Mouse (Mus musculus) small intestine, adult 2 months (tissue): ENCODE measurements around the gene Ahcyl2. TPM values are rescaled to one million over a fixed set of nuclear protein-coding genes. Genes with fewer than 3 reads are reported as not detected.

Experiments used
- H3K27ac ChIP-seq: fragments of 200-500 bp; 2 replicates; pipeline ENCODE4 v1.5.1; 2012; ENCODE audit warnings: low read depth, low read length, control low read depth, inconsistent platforms; ENCODE audit not compliant: insufficient read depth
- H3K27me3 ChIP-seq: fragments of 200-500 bp; 2 replicates; pipeline ENCODE4 v1.6.1; 2012; ENCODE audit warnings: mild to moderate bottlenecking, moderate library complexity, low read length, inconsistent platforms; ENCODE audit not compliant: control insufficient read depth, insufficient read depth
- H3K36me3 ChIP-seq: fragments of 200-500 bp; 2 replicates; pipeline ENCODE4 v1.6.1; 2012; ENCODE audit warnings: mild to moderate bottlenecking, low read length, control low read depth, inconsistent platforms; ENCODE audit not compliant: control insufficient read depth, insufficient read depth
- H3K4me1 ChIP-seq: fragments of 200-500 bp; 2 replicates; pipeline ENCODE4 v1.6.1; 2012; ENCODE audit warnings: low read length, inconsistent platforms, mixed read lengths; ENCODE audit not compliant: control insufficient read depth, insufficient read depth, insufficient read length
- H3K4me3 ChIP-seq: fragments of 200-500 bp; 2 replicates; pipeline ENCODE4 v1.5.1; 2012; ENCODE audit warnings: low read depth, mild to moderate bottlenecking, control low read depth, inconsistent platforms, low read length, moderate library complexity
- CTCF ChIP-seq: fragments of 200-500 bp; IDR thresholded peaks from 2 replicates; pipeline ENCODE4 v1.5.1; 2012; ENCODE audit warnings: low read depth, mild to moderate bottlenecking, control low read depth, inconsistent platforms, low read length, moderate library complexity, mixed read lengths; ENCODE audit not compliant: insufficient replicate concordance, insufficient read length; ENCODE audit errors: extremely low read depth
- POLR2A ChIP-seq: fragments of 200-500 bp; IDR thresholded peaks from 2 replicates; pipeline ENCODE4 v1.6.1; 2012; ENCODE audit warnings: low read depth, mild to moderate bottlenecking, control low read depth, inconsistent platforms, low read length, moderate library complexity
- WGBS: fragments of 180-500 bp; shearing (Covaris S2); methylation state at CpG from one replicate; pipeline ENCODE4 v1.1.7; 2018; 5-methylcytosine and 5-hydroxymethylcytosine counted together
- polyA plus RNA-seq: library from polyadenylated mRNA; depleted of rRNA; stranded (reverse); fragments of >200 nt; gene quantifications from 2 replicates; pipeline ENCODE4 v1.2.3, GENCODE M21; 2012

The Ahcyl2 gene
- polyA plus RNA-seq, 1 experiment, result 110 TPM

- 91% methylated on average over 5 of the region's 5 CpGs for WGBS
- Histone ChIP-seq H3K4me1 (no peaks in the 10 kb centered on the region), H3K4me3 (no peak overlapping the region), H3K36me3 (peaks cover 59% of the 10 kb centered on the region), H3K27me3 (no peaks in the 10 kb centered on the region), H3K27ac (no peak overlapping the region)
- TF ChIP-seq CTCF (no peak), POLR2A (no peak)
Measured at GRCm38 (mm10) chr6:29875576-29875975, 107.8 kb downstream of the Ahcyl2 start.

- Histone ChIP-seq H3K27me3 (no peaks in the 10 kb centered on the region), H3K27ac (no peak overlapping the region), H3K36me3 (peaks cover 55% of the 10 kb centered on the region), H3K4me3 (no peak overlapping the region), H3K4me1 (no peaks in the 10 kb centered on the region)
- 85% methylated on average over 4 of the region's 4 CpGs for WGBS
- TF ChIP-seq CTCF, result no peak
- no peak for TF ChIP-seq POLR2A
Measured at GRCm38 (mm10) chr6:29876782-29877181, 109.0 kb downstream of the Ahcyl2 start.

- Histone ChIP-seq H3K27ac (no peak overlapping the region), H3K36me3 (peaks cover 62% of the 10 kb centered on the region), H3K27me3 (no peaks in the 10 kb centered on the region), H3K4me1 (no peaks in the 10 kb centered on the region), H3K4me3 (no peak overlapping the region)
- TF ChIP-seq CTCF (no peak), POLR2A (no peak)
Measured at GRCm38 (mm10) chr6:29879579-29879978, 111.8 kb downstream of the Ahcyl2 start.

DNA sequence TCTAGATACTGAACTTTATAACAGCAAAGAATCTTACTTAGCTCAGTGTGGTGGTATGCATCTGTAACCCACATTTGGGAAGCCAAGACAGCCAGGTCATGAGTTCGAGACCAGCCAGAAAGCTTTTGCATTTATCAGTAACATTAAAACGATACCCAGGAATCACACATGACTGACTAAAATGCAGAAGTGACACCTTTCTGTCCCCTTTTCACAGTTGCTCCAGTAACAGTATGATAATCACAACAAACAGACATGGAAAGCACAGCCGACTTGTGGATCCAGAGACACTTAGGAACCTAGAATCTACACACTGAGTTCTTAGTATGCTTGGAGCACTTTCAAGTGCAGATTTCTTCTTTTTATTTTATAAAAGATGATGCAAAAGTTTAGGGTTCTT, 113.0 kb downstream of the Ahcyl2 start:
- Histone ChIP-seq H3K36me3 (peaks cover 65% of the 10 kb centered on the region), H3K27ac (no peak overlapping the region), H3K4me3 (no peak overlapping the region), H3K27me3 (no peaks in the 10 kb centered on the region), H3K4me1 (no peaks in the 10 kb centered on the region)
- 90% methylated on average over 3 of the region's 3 CpGs for WGBS
- TF ChIP-seq POLR2A (no peak), CTCF (no peak)

GRCm38 (mm10) chr6:29881936-29882335, 114.1 kb downstream of the Ahcyl2 start:
- no peak overlapping the region for H3K4me3 ChIP-seq
- no peaks in the 10 kb centered on the region for H3K4me1 ChIP-seq
- WGBS, result 91% methylated on average over 2 of the region's 2 CpGs
- H3K27ac ChIP-seq, result no peak overlapping the region
- TF ChIP-seq POLR2A (no peak), CTCF (no peak)
- peaks cover 67% of the 10 kb centered on the region for H3K36me3 ChIP-seq
- H3K27me3 ChIP-seq, result no peaks in the 10 kb centered on the region

DNA sequence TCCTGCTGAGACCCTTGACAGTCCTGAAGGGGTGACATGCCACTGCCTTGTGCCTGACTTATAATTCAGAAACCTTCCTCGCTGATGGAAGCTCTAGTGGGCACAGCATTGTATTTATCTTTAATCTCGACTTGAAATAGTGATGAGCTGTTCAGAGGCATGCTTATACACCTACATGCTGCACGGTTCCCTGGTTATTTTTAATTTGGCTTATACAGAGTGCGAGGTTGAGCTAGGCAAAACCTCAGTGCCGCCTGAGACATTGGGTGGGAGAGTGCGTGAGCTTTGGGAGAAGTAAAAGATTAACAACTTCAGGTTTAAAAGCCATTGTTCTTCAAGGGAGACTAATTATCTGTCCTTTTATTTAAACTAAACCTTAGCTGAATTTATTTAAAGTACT, 115.1 kb downstream of the Ahcyl2 start:
- H3K4me1 ChIP-seq, result no peaks in the 10 kb centered on the region
- peaks cover 67% of the 10 kb centered on the region for H3K36me3 ChIP-seq
- TF ChIP-seq POLR2A, result no peak
- no peak for TF ChIP-seq CTCF
- 82% methylated on average over 6 of the region's 6 CpGs for WGBS
- no peaks in the 10 kb centered on the region for H3K27me3 ChIP-seq
- H3K27ac ChIP-seq, result no peak overlapping the region
- H3K4me3 ChIP-seq, result no peak overlapping the region

DNA sequence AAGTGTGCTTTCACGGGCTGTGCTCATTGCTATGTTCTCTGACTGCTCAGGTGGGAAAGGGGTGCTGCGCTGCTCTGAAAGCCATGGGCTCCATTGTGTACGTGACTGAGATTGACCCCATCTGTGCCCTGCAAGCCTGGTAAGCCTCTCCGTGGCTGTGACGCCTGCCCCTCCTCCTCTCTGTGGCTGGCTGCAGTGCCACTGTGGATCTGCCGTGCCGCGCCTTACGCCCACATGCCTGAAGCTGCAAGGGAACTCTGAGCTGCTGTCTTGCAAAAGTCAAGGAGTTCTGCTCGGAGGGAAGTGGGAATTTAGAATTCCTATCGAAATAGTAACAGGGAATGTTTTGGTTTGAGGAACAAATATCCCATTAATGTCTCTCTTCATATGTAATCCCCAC, 123.3 kb downstream of the Ahcyl2 start:
- Histone ChIP-seq H3K27ac (no peak overlapping the region), H3K4me1 (no peaks in the 10 kb centered on the region), H3K27me3 (no peaks in the 10 kb centered on the region), H3K4me3 (no peak overlapping the region), H3K36me3 (peaks cover 56% of the 10 kb centered on the region)
- 83% methylated on average over 11 of the region's 11 CpGs for WGBS
- no peak for TF ChIP-seq POLR2A
- no peak for TF ChIP-seq CTCF

DNA sequence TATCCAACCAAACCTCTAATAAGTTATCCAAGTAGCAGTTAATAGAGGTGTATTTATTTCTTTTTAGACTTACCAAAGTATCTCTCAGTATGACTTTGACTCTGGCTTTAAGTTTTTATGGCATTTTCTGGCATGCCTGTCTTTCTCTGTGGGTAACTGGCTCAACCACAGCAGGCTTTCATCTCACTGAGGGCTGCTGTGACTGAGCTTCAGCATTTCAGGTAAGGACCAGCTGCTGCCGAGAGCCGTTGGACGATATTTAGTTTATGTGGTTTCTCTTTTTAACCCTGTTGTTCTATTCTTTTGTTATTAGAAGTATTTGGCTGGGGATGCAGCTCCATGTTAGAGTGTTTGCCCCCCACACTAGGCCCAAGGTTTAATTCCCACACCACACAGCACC, 129.2 kb downstream of the Ahcyl2 start:
- Histone ChIP-seq H3K27ac (no peak overlapping the region), H3K27me3 (no peaks in the 10 kb centered on the region), H3K4me1 (no peaks in the 10 kb centered on the region), H3K4me3 (no peak overlapping the region), H3K36me3 (peaks cover 58% of the 10 kb centered on the region)
- TF ChIP-seq POLR2A (no peak), CTCF (no peak)
- 91% methylated on average over 3 of the region's 3 CpGs for WGBS
